Mouse (Mus musculus) intestine, embryonic 14.5 days (tissue): ENCODE measurements around the gene Prrxl1. TPM values are rescaled to one million over a fixed set of nuclear protein-coding genes. Genes with fewer than 3 reads are reported as not detected.
A peak's percentile ranks its signal among the peaks of the same experiment; 100 is the strongest.

Source experiments
- ATAC-seq: fragments of 200-750 bp; cut with Nextera tagmentation; replicated peaks from 2 replicates; pipeline ENCODE4 v1.8.0; 2017; ENCODE audit warnings: low read depth, moderate number of reproducible peaks, moderate TSS enrichment, moderate library complexity; ENCODE audit not compliant: low FRiP score, low TSS enrichment
- DNase-seq: peaks from one replicate; pipeline ENCODE4 v3.0.0-alpha.2; 2018; ENCODE audit warnings: low spot score
- H3K27ac ChIP-seq: fragments of 300-500 bp; sonication (generic); 2 replicates; pipeline ENCODE4 v1.5.1; 2014; ENCODE audit warnings: low read depth, mild to moderate bottlenecking, control low read depth
- H3K27me3 ChIP-seq: fragments of 300-500 bp; sonication (generic); replicated peaks from 2 replicates; pipeline ENCODE4 v1.6.1; 2014; ENCODE audit warnings: low read length, control low read depth; ENCODE audit not compliant: control insufficient read depth, insufficient read depth
- H3K36me3 ChIP-seq: fragments of 300-500 bp; sonication (generic); 2 replicates; pipeline ENCODE4 v1.6.1; 2014; ENCODE audit warnings: low read length, control low read depth; ENCODE audit not compliant: control insufficient read depth, insufficient read depth
- H3K4me1 ChIP-seq: fragments of 300-500 bp; sonication (generic); replicated peaks from 2 replicates; pipeline ENCODE4 v1.6.1; 2014; ENCODE audit warnings: low read length, control low read depth, mixed read lengths; ENCODE audit not compliant: control insufficient read depth, insufficient read depth
- H3K4me2 ChIP-seq: fragments of 300-500 bp; sonication (generic); 2 replicates; pipeline ENCODE4 v1.6.1; 2014; ENCODE audit warnings: low read length
- H3K4me3 ChIP-seq: fragments of 300-500 bp; sonication (generic); 2 replicates; pipeline ENCODE4 v1.5.1; 2014; ENCODE audit warnings: low read depth, low read length, control low read depth, mixed read lengths
- H3K9ac ChIP-seq: fragments of 300-500 bp; sonication (generic); 2 replicates; pipeline ENCODE4 v1.6.1; 2014; ENCODE audit warnings: mild to moderate bottlenecking, low read length
- H3K9me3 ChIP-seq: fragments of 300-500 bp; sonication (generic); 2 replicates; pipeline ENCODE4 v1.6.1; 2016; ENCODE audit warnings: low read length, control low read depth; ENCODE audit not compliant: control insufficient read depth
- WGBS: fragments of 180-500 bp; shearing (Covaris S2); extraction: QIAGEN DNeasy Blood & Tissue Kit; methylation state at CpG from one replicate; pipeline ENCODE4 v1.1.7; 2014; 5-methylcytosine and 5-hydroxymethylcytosine counted together
- polyA plus RNA-seq: library from polyadenylated mRNA; unstranded; fragments of >200 nt; fragmentation: Nextera tagmentation; extraction: Ambion mirVana; gene quantifications from 2 replicates; pipeline ENCODE4 v1.2.1, GENCODE M21; 2014

Gene Prrxl1
- 1.1 and 1.2 TPM in 2 replicates for polyA plus RNA-seq

DNA sequence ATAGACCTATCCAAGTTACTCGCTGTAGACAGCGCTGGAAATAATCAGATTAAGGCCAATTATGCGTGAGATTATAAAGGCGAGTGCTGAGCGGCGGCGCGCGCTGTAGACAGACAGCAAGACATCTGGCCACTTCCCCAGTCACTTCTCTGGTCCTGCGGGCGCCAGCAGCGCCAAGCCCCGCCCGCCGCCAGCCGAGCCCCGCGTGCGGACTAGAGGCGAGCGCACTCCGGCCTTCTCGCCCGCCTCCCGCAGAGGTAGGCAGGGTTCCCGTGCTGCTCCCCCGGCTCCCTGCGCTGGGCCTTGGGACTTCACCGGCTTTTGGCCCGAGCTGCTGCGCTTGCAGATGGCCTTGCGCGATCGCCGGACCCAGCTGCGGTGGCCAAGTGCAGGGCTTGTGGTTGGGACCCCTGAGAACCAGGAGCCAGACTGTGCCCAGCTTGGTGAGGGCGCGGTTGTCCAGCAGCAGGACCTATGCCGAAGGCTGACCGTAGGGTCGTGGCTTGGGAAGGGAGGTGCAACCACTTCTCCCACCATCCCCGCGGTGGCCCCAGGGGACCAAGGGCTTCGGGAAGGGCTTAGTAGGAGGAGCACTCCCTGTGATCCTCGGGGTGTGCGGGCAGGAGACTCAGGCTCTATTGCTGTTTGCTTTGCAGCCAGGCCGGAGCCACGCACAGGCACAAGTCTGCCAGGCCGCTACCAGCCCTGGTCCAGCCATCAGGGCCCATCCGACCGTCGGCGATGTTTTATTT lies at the start of gene Prrxl1:
Gene Prrxl1 (plus strand): TSS at position 118 of the 752 bp plus-strand sequence.
- WGBS = 1% methylated on average over 51 of the region's 53 CpGs
- Histone ChIP-seq H3K4me3 (0 out of 2 replicates have a peak within 1 kb of the TSS, but pooled peaks have one; percentile 15), H3K27ac (no peak within 1 kb of the TSS), H3K9ac (no peak within 1 kb of the TSS), H3K9me3 (no peaks in the 10 kb centered on the region), H3K27me3 (peaks cover 85% of the 10 kb centered on the region), H3K36me3 (no peaks in the 10 kb centered on the region), H3K4me1 (no peaks in the 10 kb centered on the region), H3K4me2 (peak within 1 kb of the TSS; percentile 16)
- DNase-seq (peak; percentile 54), ATAC-seq (no peak)

DNA sequence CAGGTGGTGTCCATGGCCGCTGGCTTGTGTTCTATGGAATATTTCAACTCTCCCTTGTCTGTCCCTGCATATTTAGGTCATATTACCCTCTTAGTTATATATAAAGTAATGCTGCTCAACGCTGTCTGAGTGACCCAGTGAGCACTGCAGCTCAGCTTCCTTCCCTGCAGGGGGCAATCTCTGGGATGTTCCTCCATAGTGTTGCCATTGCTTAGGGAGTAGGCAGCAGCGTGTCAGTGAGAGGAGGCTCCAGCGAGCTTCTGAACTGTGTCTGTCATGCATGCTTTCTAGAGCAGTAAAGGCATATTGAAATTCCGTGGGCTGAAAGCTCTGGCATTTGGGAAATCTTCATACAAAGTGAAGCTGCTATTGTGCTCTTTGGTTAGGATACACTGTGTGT lies 47.4 kb upstream of the Prrxl1 start:
- H3K4me2 ChIP-seq = no peak overlapping the region
- ATAC-seq (no peak), DNase-seq (no peak)
- no peak overlapping the region for H3K9ac ChIP-seq
- no peak overlapping the region for H3K4me3 ChIP-seq
- 81% methylated on average over 5 of the region's 5 CpGs for WGBS
- H3K9me3 ChIP-seq = no peaks in the 10 kb centered on the region
- no peaks in the 10 kb centered on the region for H3K4me1 ChIP-seq
- H3K27ac ChIP-seq = no peak overlapping the region
- H3K27me3 ChIP-seq = no peaks in the 10 kb centered on the region
- H3K36me3 ChIP-seq = peaks cover 44% of the 10 kb centered on the region

DNA sequence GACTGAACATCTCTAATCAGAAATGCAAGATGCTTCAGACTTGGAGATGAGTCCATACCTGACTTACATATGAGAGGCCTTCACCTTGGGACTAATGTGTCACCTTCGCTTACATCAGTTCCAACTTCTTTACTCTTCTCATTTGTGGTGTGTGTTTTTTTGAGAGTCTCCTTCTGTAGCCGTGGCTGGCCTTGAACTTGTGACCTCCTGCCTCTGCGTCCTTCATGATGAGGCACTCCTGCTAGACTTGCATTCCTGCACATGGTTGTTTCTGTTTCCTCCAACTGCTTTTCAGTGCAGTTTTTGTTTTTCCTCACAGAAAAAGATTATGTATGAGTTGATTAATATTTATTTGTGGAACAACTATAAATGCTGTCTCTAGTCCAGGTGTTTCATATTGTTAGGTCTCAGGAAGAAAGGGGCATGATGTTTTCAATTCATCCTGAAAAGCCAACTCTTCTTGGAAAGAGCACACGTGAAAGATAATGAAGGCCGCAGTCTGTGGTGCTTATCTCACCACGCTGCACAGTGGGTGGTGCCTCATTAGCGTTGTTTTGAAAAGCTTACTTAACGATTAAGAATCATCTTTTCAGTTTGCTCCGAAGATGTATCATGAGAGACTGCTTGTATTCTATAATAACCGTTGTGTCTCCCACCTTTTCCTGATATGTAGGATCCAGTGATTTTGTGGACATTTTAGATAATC lies 45.9 kb upstream of the Prrxl1 start:
- ATAC-seq (no peak), DNase-seq (no peak)
- Histone ChIP-seq H3K36me3 (peaks cover 44% of the 10 kb centered on the region), H3K27me3 (no peaks in the 10 kb centered on the region), H3K27ac (no peak overlapping the region), H3K4me2 (no peak overlapping the region), H3K9me3 (no peaks in the 10 kb centered on the region), H3K4me3 (no peak overlapping the region), H3K9ac (no peak overlapping the region), H3K4me1 (no peaks in the 10 kb centered on the region)
- 83% methylated on average over 10 of the region's 10 CpGs for WGBS

DNA sequence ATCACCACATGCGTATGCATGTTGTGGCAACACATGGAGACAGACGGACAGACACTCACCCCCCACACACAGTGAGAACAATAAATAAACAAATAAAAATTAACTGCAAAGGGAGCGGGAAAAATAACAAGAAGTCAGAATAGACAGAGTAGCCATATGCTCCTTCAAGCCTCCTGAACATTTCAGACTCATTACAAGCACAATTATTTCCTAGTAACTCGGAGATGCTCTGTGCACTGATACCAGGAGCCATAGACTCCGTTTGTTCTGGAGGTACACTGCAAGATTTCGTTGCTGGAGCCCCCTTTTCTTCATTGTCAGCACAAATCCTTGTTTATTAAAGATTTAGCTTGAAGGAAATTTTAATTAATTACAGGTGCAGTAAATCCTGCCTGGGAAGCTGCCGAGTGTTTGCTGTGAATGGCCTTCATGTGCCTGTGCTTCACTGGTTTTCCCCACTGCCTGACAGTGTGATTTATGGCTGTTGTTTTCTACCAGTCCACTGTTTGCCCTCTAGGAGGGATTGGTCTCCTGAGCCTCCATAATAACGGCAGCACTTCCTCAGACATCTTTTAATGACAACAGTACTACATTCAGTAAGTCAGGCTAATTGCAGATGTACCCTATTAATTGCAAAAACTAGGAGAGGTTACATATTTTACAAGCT lies 44.2 kb upstream of the Prrxl1 start:
- WGBS = 54% methylated on average over 8 of the region's 8 CpGs
- no peaks in the 10 kb centered on the region for H3K4me1 ChIP-seq
- H3K27ac ChIP-seq = no peak overlapping the region

DNA sequence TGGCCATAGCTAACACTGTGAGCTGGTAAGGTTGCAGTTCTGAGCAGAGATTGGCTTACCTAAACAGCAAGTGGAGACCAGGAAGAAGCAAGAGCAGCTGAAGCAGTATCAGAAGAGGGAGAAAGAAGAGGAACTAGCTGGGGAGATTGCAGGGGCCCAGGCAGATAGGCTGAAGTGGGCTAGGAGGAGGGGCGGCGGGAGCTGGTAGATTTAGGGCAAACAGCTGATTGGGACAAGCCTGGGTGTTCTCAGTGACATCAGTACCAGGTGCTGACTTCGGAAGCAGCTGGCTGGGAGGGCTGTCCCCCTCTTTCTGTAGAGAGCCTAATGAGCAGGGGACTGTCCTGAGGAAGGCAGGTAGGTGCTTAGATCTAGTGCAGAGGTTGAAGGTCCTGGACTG lies 37.8 kb upstream of the Prrxl1 start:
- Histone ChIP-seq H3K27ac (no peak overlapping the region), H3K4me1 (no peaks in the 10 kb centered on the region), H3K4me2 (no peak overlapping the region), H3K4me3 (no peak overlapping the region), H3K36me3 (peaks cover 82% of the 10 kb centered on the region), H3K9ac (no peak overlapping the region), H3K27me3 (no peaks in the 10 kb centered on the region), H3K9me3 (no peaks in the 10 kb centered on the region)
- ATAC-seq (no peak), DNase-seq (no peak)
- 96% methylated on average over 3 of the region's 3 CpGs for WGBS

More for the DNA sequence above, 44.2 kb upstream of the Prrxl1 start:
- DNase-seq (no peak), ATAC-seq (no peak)
- no peak overlapping the region for H3K4me3 ChIP-seq
- H3K36me3 ChIP-seq = peaks cover 48% of the 10 kb centered on the region
- H3K9me3 ChIP-seq = no peaks in the 10 kb centered on the region
- H3K9ac ChIP-seq = no peak overlapping the region
- H3K4me2 ChIP-seq = no peak overlapping the region
- no peaks in the 10 kb centered on the region for H3K27me3 ChIP-seq

DNA sequence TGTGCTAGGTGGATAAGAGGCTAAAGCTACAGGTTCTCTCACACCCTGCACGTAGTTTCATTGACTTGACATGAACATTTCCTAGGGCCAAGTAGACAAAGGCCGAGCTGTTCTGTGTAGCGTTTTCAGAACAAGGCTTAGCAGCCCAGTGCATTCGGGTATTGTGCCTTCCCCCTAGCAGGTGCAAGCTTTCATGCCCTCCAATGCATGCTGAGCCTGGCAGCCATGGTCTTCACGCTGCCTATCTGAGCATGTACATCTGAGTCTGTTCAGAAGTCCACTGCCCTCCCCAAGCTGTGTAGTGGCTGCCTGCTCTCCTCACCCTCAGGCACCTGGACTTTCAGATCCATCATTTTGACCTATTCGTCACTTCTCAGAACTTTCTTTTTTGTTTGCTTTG lies 35.5 kb upstream of the Prrxl1 start:
- H3K9ac ChIP-seq = no peak overlapping the region
- WGBS = 92% methylated on average over 6 of the region's 6 CpGs
- H3K4me1 ChIP-seq = no peaks in the 10 kb centered on the region
- no peaks in the 10 kb centered on the region for H3K27me3 ChIP-seq
- peaks cover 93% of the 10 kb centered on the region for H3K36me3 ChIP-seq
- no peak overlapping the region for H3K4me3 ChIP-seq
- no peak for DNase-seq
- H3K4me2 ChIP-seq = no peak overlapping the region
- no peak for ATAC-seq
- no peak overlapping the region for H3K27ac ChIP-seq
- H3K9me3 ChIP-seq = no peaks in the 10 kb centered on the region

DNA sequence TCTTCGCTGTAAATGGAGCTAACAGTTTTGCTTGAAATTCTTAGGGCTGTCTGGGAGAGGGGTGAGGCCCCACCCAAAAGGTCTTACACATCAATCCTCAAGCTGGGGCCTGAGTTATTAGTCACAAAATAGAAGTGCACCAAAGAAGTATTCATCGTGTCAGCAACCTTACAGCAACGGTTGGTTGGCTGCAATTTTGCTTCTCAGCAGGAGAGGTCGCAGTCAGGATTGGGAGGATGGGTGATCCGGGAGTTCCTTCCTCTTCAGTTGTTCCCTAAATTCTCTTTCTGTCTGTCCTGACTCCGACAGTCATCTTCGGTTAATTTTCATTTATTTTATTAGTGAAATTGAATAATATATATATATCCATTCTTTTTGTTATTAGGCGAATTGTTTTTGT lies 26.7 kb upstream of the Prrxl1 start:
- peaks cover 74% of the 10 kb centered on the region for H3K36me3 ChIP-seq
- H3K4me1 ChIP-seq = no peaks in the 10 kb centered on the region
- 70% methylated on average over 8 of the region's 8 CpGs for WGBS
- H3K4me3 ChIP-seq = no peak overlapping the region
- ATAC-seq (no peak), DNase-seq (no peak)
- H3K4me2 ChIP-seq = no peak overlapping the region
- H3K27me3 ChIP-seq = no peaks in the 10 kb centered on the region
- no peak overlapping the region for H3K9ac ChIP-seq
- no peaks in the 10 kb centered on the region for H3K9me3 ChIP-seq
- no peak overlapping the region for H3K27ac ChIP-seq

DNA sequence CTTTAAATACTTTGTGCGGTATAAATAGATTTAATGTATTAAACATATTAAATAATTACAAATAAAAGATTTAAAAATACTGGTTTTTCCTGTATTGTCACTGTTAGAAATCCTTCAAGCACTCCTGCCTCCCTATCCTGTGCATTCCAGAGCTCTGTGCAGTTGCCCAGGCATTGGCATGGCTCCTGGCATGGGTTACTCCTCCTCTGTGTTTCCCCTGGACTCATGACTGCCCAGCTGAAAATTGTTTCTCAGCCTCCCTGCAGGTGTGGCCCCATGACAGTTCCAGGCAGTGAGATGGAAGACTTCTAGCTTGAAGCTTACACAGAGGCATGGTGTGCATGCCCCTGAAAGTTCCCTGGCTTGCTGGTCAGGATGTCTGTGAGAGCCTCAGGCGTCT lies 20.8 kb upstream of the Prrxl1 start:
- no peak for DNase-seq
- Histone ChIP-seq H3K27ac (no peak overlapping the region), H3K36me3 (peaks cover 34% of the 10 kb centered on the region), H3K9me3 (no peaks in the 10 kb centered on the region), H3K4me1 (no peaks in the 10 kb centered on the region), H3K27me3 (no peaks in the 10 kb centered on the region), H3K4me2 (no peak overlapping the region), H3K9ac (no peak overlapping the region), H3K4me3 (no peak overlapping the region)
- 94% methylated on average over 2 of the region's 2 CpGs for WGBS
- ATAC-seq = no peak
